Mouse (Mus musculus) gastrocnemius, adult 2 months (tissue): ENCODE measurements at regions not wholly inside any gene's neighbourhood (a gene's known extent, or its start where the extent isn't known, plus 50 kb on each side); places are given as distances from the start of the nearest gene placed in this dataset.

ENCODE experiments used
- DNase-seq: peaks from one replicate; pipeline ENCODE4 v3.0.0; 2022
- H3K27ac ChIP-seq: fragments of 200-600 bp; 2 replicates; pipeline ENCODE4 v1.8.1; 2022; ENCODE audit warnings: mild to moderate bottlenecking
- H3K4me3 ChIP-seq: fragments of 200-600 bp; 2 replicates; pipeline ENCODE4 v1.8.1; 2022; ENCODE audit warnings: mild to moderate bottlenecking, moderate library complexity
- CTCF ChIP-seq: fragments of 200-600 bp; IDR thresholded peaks from 2 replicates; pipeline ENCODE4 v1.8.1; 2022; ENCODE audit warnings: antibody characterized with exemption, mild to moderate bottlenecking, moderate library complexity
- intact Hi-C: fragments of 180-260 bp; cut with DNase I; formaldehyde crosslinking; loops from one replicate; pipeline ENCODE4 v1.15.1; 2025

GRCm38 (mm10) chrX:61046700-61047099 lies 138.7 kb downstream of the Cdr1 start:
- Histone ChIP-seq H3K4me3 (no peak overlapping the region), H3K27ac (no peak overlapping the region)
- DNase-seq = no peak
- peak; percentile 49 for TF ChIP-seq CTCF
- intact Hi-C loops = no loop called here

- intact Hi-C loops = no loop called here
- no peak overlapping the region for H3K4me3 ChIP-seq
- DNase-seq = no peak
- no peak overlapping the region for H3K27ac ChIP-seq
- no peak for TF ChIP-seq CTCF
Measured at GRCm38 (mm10) chrX:61043147-61043546, 142.2 kb downstream of the Cdr1 start.
